Mouse (Mus musculus): ENCODE data around the gene Abtb2. TPM values are rescaled to one million over a fixed set of nuclear protein-coding genes. Genes with fewer than 3 reads are reported as not detected.

Gene Abtb2
- polyA plus RNA-seq, 1 experiment: 4.0 TPM

- Histone ChIP-seq H3K27me3 (ENCODE audit: control insufficient read depth, insufficient read depth, insufficient read length) (no peaks in the 10 kb centered on the region), H3K79me3 (ENCODE audit: low read depth) (no peaks in the 10 kb centered on the region), H3K79me2 (ENCODE audit: control insufficient read depth, insufficient read depth) (peaks cover 37% of the 10 kb centered on the region), H3K36me3 (ENCODE audit: control insufficient read depth, insufficient read depth) (no peaks in the 10 kb centered on the region), H3ac (ENCODE audit: control insufficient read depth, insufficient read length, low read depth) (no peak overlapping the region), H3K4me3 (ENCODE audit: insufficient read depth, poor library complexity, severe bottlenecking) (no peak overlapping the region)
- TF ChIP-seq MYOG (IDR thresholded peaks at IDR 0.05; ENCODE audit: control insufficient read depth, extremely low read depth, insufficient read length) (no peak), MYOD1 (IDR thresholded peaks at IDR 0.05; ENCODE audit: control insufficient read depth, insufficient read length, low read depth) (no peak), CEBPB (IDR thresholded peaks at IDR 0.05; ENCODE audit: low read depth) (no peak), USF1 (IDR thresholded peaks at IDR 0.05; ENCODE audit: low read depth) (no peak), CTCF (IDR thresholded peaks at IDR 0.05; ENCODE audit: control insufficient read depth, insufficient read depth, insufficient read length) (no peak), FOSL1 (IDR thresholded peaks at IDR 0.05; ENCODE audit: insufficient read depth, low read length, poor library complexity, severe bottlenecking) (no peak), MAX (IDR thresholded peaks at IDR 0.05) (no peak)
These were observed 11.9 kb downstream of the Abtb2 start for GRCm38 (mm10) chr2:103577752-103578662.

- H3K36me3 ChIP-seq (ENCODE audit: control insufficient read depth, insufficient read depth): no peaks in the 10 kb centered on the region
- no peaks in the 10 kb centered on the region for H3K27me3 ChIP-seq (ENCODE audit: control insufficient read depth, insufficient read depth, insufficient read length)
- no peak overlapping the region for H3K4me3 ChIP-seq (ENCODE audit: insufficient read depth, poor library complexity, severe bottlenecking)
- H3ac ChIP-seq (ENCODE audit: control insufficient read depth, insufficient read length, low read depth): no peak overlapping the region
- no peaks in the 10 kb centered on the region for H3K79me3 ChIP-seq (ENCODE audit: low read depth)
- TF ChIP-seq USF1 (IDR thresholded peaks at IDR 0.05; ENCODE audit: low read depth) (no peak), MYOD1 (IDR thresholded peaks at IDR 0.05; ENCODE audit: control insufficient read depth, insufficient read length, low read depth) (no peak), MYOG (IDR thresholded peaks at IDR 0.05; ENCODE audit: control insufficient read depth, extremely low read depth, insufficient read length) (no peak), MAX (IDR thresholded peaks at IDR 0.05) (no peak), CEBPB (IDR thresholded peaks at IDR 0.05; ENCODE audit: low read depth) (no peak), CTCF (IDR thresholded peaks at IDR 0.05; ENCODE audit: control insufficient read depth, insufficient read depth, insufficient read length) (no peak), FOSL1 (IDR thresholded peaks at IDR 0.05; ENCODE audit: insufficient read depth, low read length, poor library complexity, severe bottlenecking) (no peak)
- H3K79me2 ChIP-seq (ENCODE audit: control insufficient read depth, insufficient read depth): peaks cover 31% of the 10 kb centered on the region
These were observed 12.6 kb downstream of the Abtb2 start for GRCm38 (mm10) chr2:103578663-103579213.

- H3K4me3 ChIP-seq (ENCODE audit: insufficient read depth, poor library complexity, severe bottlenecking): no peak overlapping the region
- no peaks in the 10 kb centered on the region for H3K79me3 ChIP-seq (ENCODE audit: low read depth)
- no peak for TF ChIP-seq CEBPB (IDR thresholded peaks at IDR 0.05; ENCODE audit: low read depth)
- no peak for TF ChIP-seq CTCF (IDR thresholded peaks at IDR 0.05; ENCODE audit: control insufficient read depth, insufficient read depth, insufficient read length)
- TF ChIP-seq MYOD1 (IDR thresholded peaks at IDR 0.05; ENCODE audit: control insufficient read depth, insufficient read length, low read depth): no peak
- no peak for TF ChIP-seq MAX (IDR thresholded peaks at IDR 0.05)
- TF ChIP-seq FOSL1 (IDR thresholded peaks at IDR 0.05; ENCODE audit: insufficient read depth, low read length, poor library complexity, severe bottlenecking): no peak
- no peak for TF ChIP-seq MYOG (IDR thresholded peaks at IDR 0.05; ENCODE audit: control insufficient read depth, extremely low read depth, insufficient read length)
- no peak for TF ChIP-seq USF1 (IDR thresholded peaks at IDR 0.05; ENCODE audit: low read depth)
- H3ac ChIP-seq (ENCODE audit: control insufficient read depth, insufficient read length, low read depth): no peak overlapping the region
- no peaks in the 10 kb centered on the region for H3K36me3 ChIP-seq (ENCODE audit: control insufficient read depth, insufficient read depth)
- peaks cover 37% of the 10 kb centered on the region for H3K79me2 ChIP-seq (ENCODE audit: control insufficient read depth, insufficient read depth)
- no peaks in the 10 kb centered on the region for H3K27me3 ChIP-seq (ENCODE audit: control insufficient read depth, insufficient read depth, insufficient read length)
These were observed 14.6 kb downstream of the Abtb2 start for GRCm38 (mm10) chr2:103580756-103581155.

- Histone ChIP-seq H3K36me3 (ENCODE audit: control insufficient read depth, insufficient read depth) (no peaks in the 10 kb centered on the region), H3ac (ENCODE audit: control insufficient read depth, insufficient read length, low read depth) (no peak overlapping the region), H3K79me3 (ENCODE audit: low read depth) (no peaks in the 10 kb centered on the region), H3K4me3 (ENCODE audit: insufficient read depth, poor library complexity, severe bottlenecking) (no peak overlapping the region), H3K27me3 (ENCODE audit: control insufficient read depth, insufficient read depth, insufficient read length) (no peaks in the 10 kb centered on the region), H3K79me2 (ENCODE audit: control insufficient read depth, insufficient read depth) (peaks cover 33% of the 10 kb centered on the region)
- TF ChIP-seq MYOD1 (IDR thresholded peaks at IDR 0.05; ENCODE audit: control insufficient read depth, insufficient read length, low read depth) (no peak), FOSL1 (IDR thresholded peaks at IDR 0.05; ENCODE audit: insufficient read depth, low read length, poor library complexity, severe bottlenecking) (no peak), USF1 (IDR thresholded peaks at IDR 0.05; ENCODE audit: low read depth) (no peak), MYOG (IDR thresholded peaks at IDR 0.05; ENCODE audit: control insufficient read depth, extremely low read depth, insufficient read length) (no peak), MAX (IDR thresholded peaks at IDR 0.05) (no peak), CEBPB (IDR thresholded peaks at IDR 0.05; ENCODE audit: low read depth) (no peak), CTCF (IDR thresholded peaks at IDR 0.05; ENCODE audit: control insufficient read depth, insufficient read depth, insufficient read length) (no peak)
These were observed 15.3 kb downstream of the Abtb2 start for GRCm38 (mm10) chr2:103581369-103581897.

GRCm38 (mm10) chr2:103583316-103583715 lies 17.2 kb downstream of the Abtb2 start:
- H3K79me3 ChIP-seq (ENCODE audit: low read depth): no peaks in the 10 kb centered on the region
- no peaks in the 10 kb centered on the region for H3K27me3 ChIP-seq (ENCODE audit: control insufficient read depth, insufficient read depth, insufficient read length)

More at GRCm38 (mm10) chr2:103583316-103583715, 17.2 kb downstream of the Abtb2 start:
- no peaks in the 10 kb centered on the region for H3K36me3 ChIP-seq (ENCODE audit: control insufficient read depth, insufficient read depth)
- no peak overlapping the region for H3K4me3 ChIP-seq (ENCODE audit: insufficient read depth, poor library complexity, severe bottlenecking)
- no peak overlapping the region for H3ac ChIP-seq (ENCODE audit: control insufficient read depth, insufficient read length, low read depth)
- H3K79me2 ChIP-seq (ENCODE audit: control insufficient read depth, insufficient read depth): peaks cover 26% of the 10 kb centered on the region
- TF ChIP-seq FOSL1 (IDR thresholded peaks at IDR 0.05; ENCODE audit: insufficient read depth, low read length, poor library complexity, severe bottlenecking): no peak
- peak; percentile 87 for TF ChIP-seq CEBPB (IDR thresholded peaks at IDR 0.05; ENCODE audit: low read depth)
- no peak for TF ChIP-seq MYOG (IDR thresholded peaks at IDR 0.05; ENCODE audit: control insufficient read depth, extremely low read depth, insufficient read length)

Measured in C2C12 (cell line).